Mouse (Mus musculus) small intestine, adult 2 months (tissue): ENCODE measurements at regions not wholly inside any gene's neighbourhood (a gene's known extent, or its start where the extent isn't known, plus 50 kb on each side); places are given as distances from the start of the nearest gene placed in this dataset.
A peak's percentile ranks its signal among the peaks of the same experiment; 100 is the strongest.

ENCODE experiments used
- H3K27ac ChIP-seq: fragments of 200-500 bp; 2 replicates; pipeline ENCODE4 v1.5.1; 2012; ENCODE audit warnings: low read depth, low read length, control low read depth, inconsistent platforms; ENCODE audit not compliant: insufficient read depth
- H3K27me3 ChIP-seq: fragments of 200-500 bp; 2 replicates; pipeline ENCODE4 v1.6.1; 2012; ENCODE audit warnings: mild to moderate bottlenecking, moderate library complexity, low read length, inconsistent platforms; ENCODE audit not compliant: control insufficient read depth, insufficient read depth
- H3K36me3 ChIP-seq: fragments of 200-500 bp; 2 replicates; pipeline ENCODE4 v1.6.1; 2012; ENCODE audit warnings: mild to moderate bottlenecking, low read length, control low read depth, inconsistent platforms; ENCODE audit not compliant: control insufficient read depth, insufficient read depth
- H3K4me1 ChIP-seq: fragments of 200-500 bp; 2 replicates; pipeline ENCODE4 v1.6.1; 2012; ENCODE audit warnings: low read length, inconsistent platforms, mixed read lengths; ENCODE audit not compliant: control insufficient read depth, insufficient read depth, insufficient read length
- H3K4me3 ChIP-seq: fragments of 200-500 bp; 2 replicates; pipeline ENCODE4 v1.5.1; 2012; ENCODE audit warnings: low read depth, mild to moderate bottlenecking, control low read depth, inconsistent platforms, low read length, moderate library complexity
- CTCF ChIP-seq: fragments of 200-500 bp; IDR thresholded peaks from 2 replicates; pipeline ENCODE4 v1.5.1; 2012; ENCODE audit warnings: low read depth, mild to moderate bottlenecking, control low read depth, inconsistent platforms, low read length, moderate library complexity, mixed read lengths; ENCODE audit not compliant: insufficient replicate concordance, insufficient read length; ENCODE audit errors: extremely low read depth
- POLR2A ChIP-seq: fragments of 200-500 bp; IDR thresholded peaks from 2 replicates; pipeline ENCODE4 v1.6.1; 2012; ENCODE audit warnings: low read depth, mild to moderate bottlenecking, control low read depth, inconsistent platforms, low read length, moderate library complexity
- WGBS: fragments of 180-500 bp; shearing (Covaris S2); methylation state at CpG from one replicate; pipeline ENCODE4 v1.1.7; 2018; 5-methylcytosine and 5-hydroxymethylcytosine counted together

DNA sequence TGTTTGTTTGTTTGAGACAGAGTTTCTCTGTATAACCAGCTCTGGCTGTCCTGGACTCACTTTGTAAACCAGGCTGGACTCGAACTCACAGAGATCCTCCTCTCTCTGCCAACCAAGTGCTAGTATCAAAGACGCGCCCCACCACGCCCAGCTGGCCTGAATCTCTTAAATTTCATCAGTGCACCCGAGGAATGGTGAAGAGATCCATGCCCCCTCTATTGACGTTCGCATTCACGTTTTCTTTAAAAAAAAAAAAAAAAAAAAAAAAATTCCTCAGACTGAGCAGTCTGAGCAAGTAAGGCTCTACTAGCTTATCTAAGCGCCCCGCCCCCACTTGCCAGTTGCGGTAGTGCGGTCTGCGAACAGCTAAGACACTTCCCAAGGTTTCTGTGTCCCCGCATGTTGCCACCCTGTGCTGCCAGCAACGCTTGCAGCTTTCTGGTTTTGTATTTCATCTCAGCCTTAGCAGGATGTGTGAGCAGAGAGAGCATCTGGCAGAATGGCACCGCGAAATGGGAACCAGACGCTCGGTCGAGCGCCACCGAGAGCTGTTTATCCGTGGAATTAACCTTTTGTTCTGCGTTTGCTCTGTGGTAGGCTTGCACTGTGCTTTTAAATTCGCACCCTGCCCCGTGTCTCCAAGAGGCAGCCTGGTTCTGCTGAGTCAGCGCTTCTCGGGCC, 225.1 kb upstream of the Hes1 start:
- Histone ChIP-seq H3K36me3 (no peaks in the 10 kb centered on the region), H3K4me3 (peak overlapping the region; percentile 47), H3K27me3 (no peaks in the 10 kb centered on the region), H3K27ac (no peak overlapping the region), H3K4me1 (peaks cover 9% of the 10 kb centered on the region)
- 6% methylated on average over 28 of the region's 28 CpGs for WGBS
- TF ChIP-seq CTCF (no peak), POLR2A (no peak)

DNA sequence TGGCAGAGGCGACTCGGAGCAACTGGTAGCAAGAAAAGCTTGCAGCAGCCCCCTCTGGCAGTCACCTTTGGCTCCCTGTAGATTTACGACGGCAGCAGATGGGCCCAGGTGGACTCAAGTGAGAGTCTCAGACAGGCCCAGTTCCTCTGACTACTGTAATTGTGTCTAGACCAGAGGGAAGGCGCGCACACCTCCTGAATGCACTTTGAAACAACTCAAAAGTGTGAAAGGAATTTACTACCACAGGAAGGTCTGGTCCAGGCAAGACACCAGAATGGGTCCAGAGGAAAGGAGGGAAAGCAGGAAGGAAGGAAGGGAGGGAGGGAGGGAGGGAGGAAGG, 224.6 kb upstream of the Hes1 start:
- TF ChIP-seq CTCF, result no peak
- H3K27me3 ChIP-seq, result no peaks in the 10 kb centered on the region
- H3K4me3 ChIP-seq, result peak overlapping the region; percentile 47
- H3K36me3 ChIP-seq, result no peaks in the 10 kb centered on the region
- no peak overlapping the region for H3K27ac ChIP-seq
- 19% methylated on average over 6 of the region's 6 CpGs for WGBS
- H3K4me1 ChIP-seq, result peaks cover 9% of the 10 kb centered on the region

DNA sequence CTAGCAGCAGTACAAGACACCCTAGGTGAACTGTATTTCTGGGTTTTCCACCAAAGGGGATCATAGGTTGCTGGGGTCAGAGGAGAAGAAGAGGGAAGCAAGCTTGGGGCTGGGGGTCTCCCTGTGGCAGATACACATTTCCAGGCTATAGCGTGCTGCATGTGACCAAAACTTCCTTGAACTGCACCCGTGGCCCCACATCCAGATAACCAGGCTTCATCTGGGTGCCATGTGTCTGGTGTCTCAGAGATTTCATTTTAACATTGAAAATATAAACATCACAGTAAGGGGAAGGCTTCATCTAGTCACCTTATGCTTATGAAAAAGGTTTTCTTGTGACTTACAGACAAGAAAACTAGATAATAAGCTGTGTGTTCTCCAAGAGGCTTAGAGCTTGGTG, 223.8 kb upstream of the Hes1 start:
- 80% methylated on average over 2 of the region's 2 CpGs for whole genome bisulfite sequencing

DNA sequence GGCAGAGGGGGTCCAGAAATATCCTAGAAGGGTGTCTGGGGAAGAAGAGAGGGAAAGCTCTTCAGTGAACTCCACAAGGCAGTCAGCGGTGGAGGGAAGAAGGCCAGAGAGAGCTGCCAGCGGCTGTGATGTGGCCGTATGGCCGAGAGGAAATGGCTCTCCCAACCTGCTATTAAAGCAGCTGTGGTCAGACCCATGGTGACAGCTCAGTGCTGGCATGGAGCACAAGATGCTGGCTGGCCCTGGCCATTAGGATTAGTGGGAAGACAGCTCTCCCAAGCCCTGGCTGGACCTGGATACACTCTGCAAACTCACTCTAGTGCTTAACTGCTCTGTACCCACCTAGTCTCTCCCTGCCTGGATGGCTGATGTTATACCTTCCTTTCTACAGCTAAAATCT, 223.1 kb upstream of the Hes1 start:
- WGBS, result 79% methylated on average over 4 of the region's 4 CpGs
- Histone ChIP-seq H3K27me3 (no peaks in the 10 kb centered on the region), H3K27ac (no peak overlapping the region), H3K4me3 (no peak overlapping the region), H3K4me1 (peaks cover 9% of the 10 kb centered on the region), H3K36me3 (no peaks in the 10 kb centered on the region)
- TF ChIP-seq CTCF (no peak), POLR2A (no peak)

More for the DNA sequence above, 223.8 kb upstream of the Hes1 start:
- Histone ChIP-seq H3K27me3 (no peaks in the 10 kb centered on the region), H3K4me3 (no peak overlapping the region), H3K4me1 (peaks cover 9% of the 10 kb centered on the region), H3K36me3 (no peaks in the 10 kb centered on the region), H3K27ac (no peak overlapping the region)
- TF ChIP-seq CTCF (no peak), POLR2A (no peak)

DNA sequence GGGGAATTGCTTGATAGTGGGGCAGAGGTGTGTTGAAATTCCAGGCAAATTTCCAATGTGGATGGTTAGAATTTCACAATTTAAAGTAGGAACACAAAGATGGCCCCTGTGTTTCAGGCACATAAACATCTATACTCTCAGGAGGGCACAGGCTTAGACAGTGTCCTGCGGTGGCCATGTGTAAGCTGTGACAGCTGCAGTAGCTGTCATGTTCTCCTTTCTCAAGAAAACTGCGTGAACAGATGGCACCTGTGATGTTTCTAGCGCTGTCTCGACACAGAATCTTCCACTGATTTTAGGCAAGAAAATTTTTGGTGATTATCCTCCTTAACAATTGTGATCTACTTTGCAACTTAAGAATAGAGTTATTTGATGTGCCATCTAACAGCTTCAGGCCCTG, 222.1 kb upstream of the Hes1 start:
- TF ChIP-seq POLR2A (no peak), CTCF (no peak)
- H3K36me3 ChIP-seq, result no peaks in the 10 kb centered on the region
- H3K4me1 ChIP-seq, result peaks cover 10% of the 10 kb centered on the region
- 96% methylated on average over 4 of the region's 4 CpGs for WGBS
- H3K27ac ChIP-seq, result no peak overlapping the region
- H3K4me3 ChIP-seq, result no peak overlapping the region
- no peaks in the 10 kb centered on the region for H3K27me3 ChIP-seq

DNA sequence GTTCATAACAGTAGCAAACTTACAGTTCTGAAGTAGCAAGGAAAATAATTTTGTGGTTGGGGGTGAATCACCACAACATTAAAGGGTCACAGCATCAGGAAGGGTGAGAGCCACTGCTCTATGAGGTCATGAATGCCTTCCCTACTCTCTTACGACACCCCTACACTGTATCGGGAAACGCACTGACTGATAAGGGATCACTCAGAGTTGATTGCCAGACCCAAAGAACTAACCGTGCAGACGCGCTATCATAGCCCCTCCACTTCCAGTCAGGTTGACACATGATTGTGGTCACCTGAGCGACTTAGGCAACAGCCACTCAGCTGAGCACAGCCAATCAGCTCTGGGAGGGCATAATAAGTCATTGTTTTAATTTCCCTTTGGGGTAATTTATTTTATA, 220.7 kb upstream of the Hes1 start:
- H3K36me3 ChIP-seq, result no peaks in the 10 kb centered on the region
- peaks cover 16% of the 10 kb centered on the region for H3K4me1 ChIP-seq
- H3K27ac ChIP-seq, result no peak overlapping the region
- no peak overlapping the region for H3K4me3 ChIP-seq
- WGBS, result 26% methylated on average over 7 of the region's 7 CpGs
- no peak for TF ChIP-seq CTCF
- TF ChIP-seq POLR2A, result no peak
- no peaks in the 10 kb centered on the region for H3K27me3 ChIP-seq

DNA sequence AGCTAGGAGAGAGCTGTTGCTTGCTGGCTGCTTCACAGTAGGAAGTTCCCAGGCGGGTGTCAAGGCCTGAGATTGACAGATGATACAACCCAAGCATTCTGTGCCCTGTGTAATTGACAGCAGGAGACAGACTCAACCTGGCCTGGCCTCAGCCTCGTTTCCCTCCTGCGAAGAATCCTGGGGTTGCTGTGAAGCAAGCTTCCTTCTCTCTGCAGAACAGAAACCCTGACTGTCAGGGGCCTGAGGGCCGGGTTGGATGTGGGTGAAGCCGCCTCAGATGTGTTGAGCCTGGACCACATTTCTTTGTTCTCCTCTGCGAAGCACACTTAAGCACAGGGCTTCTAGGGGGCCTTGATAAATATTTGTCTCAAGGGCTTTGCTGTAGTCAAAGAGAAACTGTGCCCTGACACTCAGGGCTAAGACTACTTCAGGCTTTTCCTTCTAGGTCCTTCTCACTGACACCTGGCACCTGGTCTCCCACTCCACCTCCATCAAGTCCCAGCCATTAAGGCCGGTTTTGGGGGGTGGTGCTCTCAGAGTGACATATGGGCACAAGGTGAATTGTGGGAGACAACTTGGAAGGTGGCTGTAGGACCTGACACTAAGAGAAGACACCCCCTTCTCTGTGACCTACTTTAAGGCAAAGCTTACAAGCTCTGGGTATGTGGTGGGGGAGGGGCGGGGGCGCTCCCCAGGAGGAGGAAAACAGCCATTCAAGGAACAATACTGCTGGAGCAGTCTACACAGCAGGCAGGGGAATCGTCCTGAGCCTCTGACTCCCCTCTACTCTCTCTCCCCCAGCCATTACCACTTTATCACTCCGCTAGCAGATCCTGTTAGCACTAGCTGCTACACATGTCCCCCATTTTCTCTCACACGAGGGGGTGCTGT, 219.2 kb upstream of the Hes1 start:
- Histone ChIP-seq H3K27me3 (no peaks in the 10 kb centered on the region), H3K4me3 (no peak overlapping the region), H3K36me3 (no peaks in the 10 kb centered on the region), H3K4me1 (peaks cover 7% of the 10 kb centered on the region; the same call in 1 of the 2 replicates), H3K27ac (no peak overlapping the region)
- TF ChIP-seq CTCF (no peak), POLR2A (no peak)
- 74% methylated on average over 11 of the region's 12 CpGs for WGBS
